Mouse (Mus musculus): Measurements from ENCODE around the gene Snx4.
"Not testable (repeated sequence)": the region's sequence is repeated elsewhere in the genome, so short reads cannot be mapped to it uniquely, and the experiment has no call there.

Snx4 gene

DNA sequence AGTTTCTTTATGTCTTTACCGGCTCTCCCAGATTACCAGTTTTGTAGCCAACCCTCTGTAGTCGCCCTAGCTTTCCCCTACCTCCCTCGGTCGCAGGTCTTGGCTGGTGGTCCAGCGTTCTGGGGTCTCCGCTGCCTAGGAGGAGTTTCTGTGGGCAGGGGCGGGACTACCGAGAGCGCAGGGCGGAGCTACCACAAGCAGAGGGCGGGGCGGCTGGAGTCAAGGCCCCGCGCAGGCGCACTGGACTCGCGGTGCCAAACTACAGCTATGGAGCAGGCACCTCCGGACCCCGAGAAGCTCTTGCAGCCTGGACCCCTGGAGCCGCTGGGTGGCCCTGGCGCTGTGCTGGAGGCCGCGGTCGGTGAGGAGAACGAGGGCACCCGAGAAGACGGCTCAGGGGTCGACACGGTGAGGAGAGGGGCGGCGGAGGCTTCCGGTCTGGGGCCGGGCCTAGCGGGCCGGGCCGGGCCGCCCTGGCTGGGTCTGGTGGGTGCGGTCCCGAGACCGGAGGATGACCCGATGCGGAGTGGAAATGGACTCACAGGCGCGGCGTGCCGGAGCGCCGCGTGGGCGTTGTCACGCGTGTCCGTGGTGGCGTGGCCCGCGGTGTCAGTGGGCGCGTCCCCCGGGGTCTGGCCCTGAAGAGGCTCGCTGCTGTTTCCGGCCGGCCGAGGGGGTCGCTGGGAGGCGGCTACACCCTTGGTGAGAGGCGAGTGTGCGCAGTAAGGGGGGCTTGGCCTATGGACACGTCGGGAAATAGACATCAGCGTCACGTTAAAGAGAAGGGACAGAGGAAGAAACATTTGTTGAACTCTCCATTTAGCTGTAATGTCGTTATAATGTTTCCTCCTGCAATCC is at the start of gene Snx4:
TSS of gene Snx4 (plus strand) at position 249 of the 858 bp plus-strand sequence.
- peak; percentile 93 for DNase-seq (ENCODE audit: low spot score)

GRCm38 (mm10) chr16:33210812-33211211 is 40.4 kb upstream of the Snx4 start:
- DNase-seq (ENCODE audit: low spot score): no peak

DNA sequence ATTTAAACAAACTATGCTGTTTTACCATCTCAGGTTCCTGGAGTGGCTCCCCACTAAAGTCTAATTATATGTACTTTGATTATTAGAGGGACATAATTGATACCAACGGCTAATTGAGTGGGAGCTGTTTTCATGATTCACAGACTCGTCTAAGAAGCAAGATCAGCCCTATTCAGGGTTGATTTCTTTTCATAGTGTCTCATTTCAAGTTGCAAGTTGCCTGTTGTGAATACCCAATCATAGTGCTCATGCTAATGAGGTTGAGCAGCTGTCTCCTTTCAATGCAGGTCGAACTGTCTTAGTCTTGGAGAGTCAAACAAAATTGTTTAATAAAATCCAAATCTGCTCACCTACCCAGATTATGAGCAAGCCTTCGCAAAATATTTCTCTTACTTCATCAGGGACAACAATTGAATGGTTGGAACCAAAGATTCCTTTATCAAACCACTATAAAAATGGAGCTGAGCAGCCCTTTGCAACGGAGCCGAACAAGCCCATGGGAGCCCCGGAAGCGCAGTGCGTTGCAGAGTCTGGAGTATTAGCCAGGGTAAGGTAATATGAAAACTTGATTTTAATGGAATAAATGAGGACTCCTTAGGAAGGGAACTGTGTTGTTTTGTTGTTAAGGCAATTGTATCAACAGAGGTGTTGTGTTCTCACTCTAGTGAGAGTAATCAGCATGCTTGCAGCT is 34.8 kb upstream of the Snx4 start:
- DNase-seq (ENCODE audit: low spot score): no peak

- DNase-seq (ENCODE audit: low spot score): not testable (repeated sequence)
These were observed 33.6 kb upstream of the Snx4 start for GRCm38 (mm10) chr16:33217553-33218085.

DNA sequence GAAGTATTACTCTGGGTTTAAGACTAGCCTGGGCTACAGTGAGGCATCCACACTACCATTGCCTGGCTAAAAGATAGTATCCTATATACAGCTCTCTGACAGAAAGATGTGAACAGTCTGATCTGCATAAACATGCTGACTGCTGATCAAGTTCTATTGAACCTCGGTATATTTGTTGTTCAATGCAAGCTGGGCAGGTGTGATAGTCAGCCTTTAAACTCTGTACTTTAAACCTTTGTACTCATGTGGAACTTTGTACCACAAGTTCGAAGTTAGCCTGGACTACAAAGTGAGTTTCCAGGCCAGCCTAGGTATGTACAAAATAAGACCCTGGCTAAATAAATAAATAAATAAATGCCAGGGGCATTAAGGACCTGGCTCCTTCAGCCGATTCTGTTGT is 28.8 kb upstream of the Snx4 start:
- no peak for DNase-seq (ENCODE audit: low spot score)

DNA sequence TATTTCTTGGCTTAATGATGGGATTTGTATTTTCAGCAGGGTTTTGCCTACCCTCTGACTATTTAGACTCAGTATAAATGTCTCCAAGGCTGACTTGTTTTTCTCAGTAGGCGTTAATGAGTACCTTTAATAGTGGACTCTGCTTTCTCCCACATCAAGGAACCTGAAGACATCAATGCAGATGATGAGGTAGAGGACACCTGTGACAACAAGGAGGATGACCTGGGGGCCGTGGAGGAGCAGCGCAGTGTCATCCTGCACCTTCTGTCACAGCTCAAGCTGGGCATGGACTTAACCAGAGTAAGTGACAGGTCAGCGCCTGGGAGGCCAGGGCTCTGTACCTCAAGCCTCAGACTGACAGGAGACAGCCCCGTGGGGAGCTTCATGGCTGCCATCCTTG is 26.9 kb upstream of the Snx4 start:
- DNase-seq (ENCODE audit: low spot score): no peak

DNA sequence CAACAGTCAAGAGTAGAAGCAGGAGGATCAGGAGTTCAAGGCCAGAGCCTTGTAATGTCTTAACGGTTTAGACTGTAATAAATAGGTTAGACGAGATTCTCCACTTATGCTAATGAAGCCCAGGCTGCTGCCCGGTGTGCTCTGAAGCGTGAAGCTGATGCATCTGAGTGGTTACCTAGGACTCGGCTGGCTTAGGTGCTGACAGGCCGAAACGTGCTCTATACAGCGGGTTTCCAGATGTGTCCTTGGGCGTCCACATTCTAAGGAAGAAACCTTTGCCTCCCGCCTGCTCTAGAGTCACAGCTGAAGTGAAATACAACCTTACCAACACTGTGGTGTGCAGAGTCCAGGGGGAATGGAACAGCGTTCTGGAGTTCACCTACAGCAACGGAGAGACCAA is 17.1 kb upstream of the Snx4 start:
- no peak for DNase-seq (ENCODE audit: low spot score)

GRCm38 (mm10) chr16:33236151-33236550 is 15.1 kb upstream of the Snx4 start:
- DNase-seq (ENCODE audit: low spot score): peak; percentile 20

DNA sequence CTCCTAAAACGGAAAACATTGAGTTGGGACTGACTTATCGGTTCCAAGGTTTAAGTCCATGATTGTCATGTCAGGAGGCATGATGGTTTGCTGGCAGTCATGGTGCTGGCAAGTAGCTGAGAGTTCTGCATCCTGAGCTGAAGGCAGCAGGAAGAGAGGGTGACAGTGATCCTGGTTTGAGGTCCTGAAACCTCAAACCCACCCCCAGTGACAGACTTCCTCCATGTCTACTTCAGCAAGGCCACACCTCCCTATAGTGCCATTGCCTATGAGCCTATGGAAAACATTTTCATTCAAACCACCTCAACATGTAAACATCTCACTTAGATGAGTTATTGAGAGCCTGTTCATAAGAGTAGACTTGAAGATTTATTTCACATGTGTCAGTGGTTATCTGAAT is 11.9 kb upstream of the Snx4 start:
- no peak for DNase-seq (ENCODE audit: low spot score)

DNA sequence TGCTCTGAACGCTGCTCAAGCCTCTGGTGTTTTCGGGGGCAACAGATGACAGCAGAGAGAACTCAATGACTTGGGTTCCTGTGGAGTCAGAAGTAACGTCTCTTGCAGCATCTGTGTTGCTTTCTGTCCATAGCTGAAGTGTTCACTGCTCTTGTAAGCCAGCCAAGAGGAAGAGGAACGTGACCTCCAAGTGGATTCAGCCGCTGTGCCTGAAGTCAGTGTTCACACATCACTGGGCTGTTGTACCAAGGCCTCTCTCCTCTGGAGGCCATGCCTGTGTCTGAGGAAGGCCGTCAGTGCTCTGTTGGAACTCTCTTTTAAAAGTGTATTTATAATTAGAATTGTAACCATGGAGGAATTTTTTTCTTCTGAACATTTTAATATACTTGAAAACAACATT is 9.2 kb upstream of the Snx4 start:
- no peak for DNase-seq (ENCODE audit: low spot score)

DNA sequence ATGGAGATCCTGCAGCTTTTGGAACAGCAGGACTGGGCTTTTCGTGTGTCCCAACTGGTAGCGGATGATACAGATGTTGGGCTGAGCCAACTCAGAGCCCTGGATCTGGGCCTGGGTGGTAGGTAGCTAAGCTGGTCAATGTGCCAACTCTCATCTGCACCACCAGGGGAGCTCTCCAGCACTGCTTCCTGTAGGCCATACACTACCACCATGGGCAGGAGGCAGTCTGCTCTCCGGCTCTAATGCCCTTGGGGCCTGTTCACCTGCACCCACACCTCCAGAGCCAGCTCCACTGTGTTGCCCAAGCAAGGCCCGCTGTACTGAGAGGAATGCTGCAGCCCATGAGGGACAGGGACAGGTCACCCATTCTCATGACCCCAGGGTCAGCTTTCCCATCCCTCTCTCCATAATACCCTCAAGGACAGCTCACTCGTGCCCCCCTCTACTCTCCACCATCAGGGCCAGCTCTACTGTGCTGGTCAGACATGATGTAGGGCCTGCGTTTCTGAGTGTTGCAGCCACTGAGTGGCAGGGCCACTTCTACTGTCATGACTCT is 7.0 kb upstream of the Snx4 start:
- DNase-seq (ENCODE audit: low spot score): no peak

GRCm38 (mm10) chr16:33244933-33245470 is 6.2 kb upstream of the Snx4 start:
- no peak for DNase-seq (ENCODE audit: low spot score)

GRCm38 (mm10) chr16:33246526-33246925 is 4.7 kb upstream of the Snx4 start:
- DNase-seq (ENCODE audit: low spot score): no peak

DNA sequence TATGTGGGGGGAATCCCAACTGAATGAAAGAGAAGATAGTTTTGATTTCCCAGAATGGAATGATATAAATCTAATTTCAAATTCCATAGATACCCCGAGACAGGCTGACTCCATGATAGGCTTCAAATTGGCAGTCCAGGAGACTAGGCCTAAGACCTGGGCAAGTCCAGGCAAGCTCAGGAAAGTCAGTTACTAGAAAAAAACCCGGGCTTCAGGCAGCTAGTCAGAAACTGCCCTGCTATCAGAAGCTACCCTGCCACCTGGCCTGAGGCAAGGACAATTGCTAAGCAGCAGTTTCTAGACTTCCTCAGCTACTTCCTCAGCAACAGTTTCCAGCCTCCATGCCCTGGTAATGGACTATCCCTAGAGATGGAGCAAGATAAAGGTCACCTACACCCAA is 4.2 kb upstream of the Snx4 start:
- DNase-seq (ENCODE audit: low spot score): no peak

DNA sequence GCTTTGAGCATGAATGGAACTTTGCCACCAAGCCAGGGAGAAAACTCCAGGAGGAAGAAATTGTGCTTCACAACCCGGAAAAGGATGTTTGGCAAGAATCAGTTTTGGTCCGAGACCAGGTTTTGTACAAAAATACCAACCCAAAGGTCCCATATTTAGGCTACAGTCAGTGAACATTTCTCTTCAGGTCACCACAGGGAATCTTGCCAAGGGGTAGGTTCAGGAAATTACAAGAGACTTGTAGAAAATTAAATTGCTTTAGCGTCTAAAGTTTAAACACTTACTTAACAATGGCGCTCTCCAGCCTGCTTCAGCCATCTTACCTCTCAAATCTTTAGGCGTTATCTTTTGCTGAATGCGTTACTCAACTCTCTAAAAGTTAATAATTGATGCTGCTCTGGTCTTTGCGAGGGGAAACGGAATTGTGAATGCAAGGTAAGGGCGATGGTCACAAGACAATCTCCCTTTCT is 556 bp upstream of the Snx4 start:
- DNase-seq (ENCODE audit: low spot score): peak; percentile 48

GRCm38 (mm10) chr16:33255601-33256000 is 4.4 kb downstream of the Snx4 start:
- peak; percentile 80 for DNase-seq (ENCODE audit: low spot score)

DNA sequence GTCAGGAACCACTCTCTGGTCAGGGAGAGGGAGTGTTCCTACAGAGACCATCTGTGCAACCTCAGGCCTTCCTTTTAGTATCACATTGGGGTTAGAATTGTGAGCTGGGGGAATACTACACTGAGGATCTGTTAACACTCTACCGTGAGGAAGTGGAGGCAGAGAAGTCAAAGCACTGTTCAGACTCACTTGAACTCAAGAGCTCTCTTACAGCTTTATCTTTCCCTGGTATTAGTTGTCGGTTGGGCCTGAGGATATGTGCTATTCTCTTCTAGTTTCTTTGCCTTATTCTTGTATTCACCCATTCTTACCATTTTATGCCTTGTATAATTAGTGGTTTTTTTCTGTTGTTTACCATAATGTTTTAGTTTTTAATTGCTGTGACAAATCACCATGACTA is 7.3 kb downstream of the Snx4 start:
- no peak for DNase-seq (ENCODE audit: low spot score)

- DNase-seq (ENCODE audit: low spot score): no peak
These were observed 8.6 kb downstream of the Snx4 start for GRCm38 (mm10) chr16:33259824-33260223.

GRCm38 (mm10) chr16:33260825-33261224 is 9.6 kb downstream of the Snx4 start:
- no peak for DNase-seq (ENCODE audit: low spot score)

DNA sequence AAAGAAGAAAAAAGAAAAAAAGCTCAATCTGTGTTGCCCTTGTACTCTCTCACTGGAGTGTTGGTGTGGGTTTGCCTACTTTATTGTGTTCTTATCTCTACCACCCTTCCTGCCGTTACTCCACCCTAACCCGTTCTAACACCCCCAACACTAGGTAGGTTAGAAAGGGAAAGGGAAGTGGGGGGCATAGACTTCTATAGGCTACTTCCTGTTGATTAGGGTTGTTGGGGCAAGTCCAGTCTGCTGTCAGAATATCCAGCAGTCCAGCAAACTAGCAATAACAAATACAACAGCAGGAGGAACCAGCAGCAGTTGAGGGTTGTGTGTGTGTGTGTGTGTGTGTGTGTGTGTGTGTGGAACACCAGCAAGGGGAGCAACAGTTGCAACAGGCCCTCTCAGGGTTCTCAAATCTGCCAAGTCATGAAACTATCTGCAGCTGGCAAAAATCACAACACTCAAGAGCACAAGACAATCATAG is 10.4 kb downstream of the Snx4 start:
- DNase-seq (ENCODE audit: low spot score): peak; percentile 25

- no peak for DNase-seq (ENCODE audit: low spot score)
These were observed 10.9 kb downstream of the Snx4 start for GRCm38 (mm10) chr16:33262096-33262495.

DNA sequence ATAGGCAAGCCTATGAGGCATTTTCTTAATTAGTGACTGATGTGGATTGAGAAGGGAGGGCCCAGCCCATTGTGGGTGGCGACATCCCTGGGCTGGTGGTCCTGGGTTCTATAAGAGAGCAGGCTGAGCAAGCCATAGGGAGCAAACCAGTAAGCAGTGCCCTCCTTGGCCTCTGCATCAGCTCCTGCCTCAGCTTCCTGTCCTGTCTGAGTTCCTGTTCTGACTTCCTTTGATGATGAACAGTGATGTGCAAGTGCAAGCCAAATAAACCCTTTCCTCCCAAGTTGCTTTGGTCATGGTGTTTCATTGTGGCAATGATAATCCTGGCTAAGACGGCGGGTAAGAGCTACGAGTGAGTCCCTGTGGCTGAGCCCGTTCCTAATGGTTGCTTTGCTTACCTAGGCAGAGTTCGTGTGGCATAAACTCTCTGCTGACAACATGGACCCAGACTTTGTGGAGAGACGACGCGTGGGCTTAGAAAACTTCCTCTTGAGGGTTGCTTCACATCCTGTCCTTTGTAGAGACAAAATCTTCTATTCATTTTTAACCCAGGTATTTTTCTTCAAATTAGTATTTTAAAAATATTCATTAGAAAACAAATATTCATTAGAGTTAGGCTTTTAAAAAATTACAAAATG is 16.5 kb downstream of the Snx4 start:
- DNase-seq (ENCODE audit: low spot score): no peak

Data from lung, postnatal 25 days (tissue).